Mouse (Mus musculus): ENCODE measurements around the gene Cspg4. TPM values are rescaled to one million over a fixed set of nuclear protein-coding genes. Genes with fewer than 3 reads are reported as not detected.

Gene Cspg4
- total and polyA plus RNA-seq, 2 experiments from 2014 or later, result 17.4 to 93.5 TPM

DNA sequence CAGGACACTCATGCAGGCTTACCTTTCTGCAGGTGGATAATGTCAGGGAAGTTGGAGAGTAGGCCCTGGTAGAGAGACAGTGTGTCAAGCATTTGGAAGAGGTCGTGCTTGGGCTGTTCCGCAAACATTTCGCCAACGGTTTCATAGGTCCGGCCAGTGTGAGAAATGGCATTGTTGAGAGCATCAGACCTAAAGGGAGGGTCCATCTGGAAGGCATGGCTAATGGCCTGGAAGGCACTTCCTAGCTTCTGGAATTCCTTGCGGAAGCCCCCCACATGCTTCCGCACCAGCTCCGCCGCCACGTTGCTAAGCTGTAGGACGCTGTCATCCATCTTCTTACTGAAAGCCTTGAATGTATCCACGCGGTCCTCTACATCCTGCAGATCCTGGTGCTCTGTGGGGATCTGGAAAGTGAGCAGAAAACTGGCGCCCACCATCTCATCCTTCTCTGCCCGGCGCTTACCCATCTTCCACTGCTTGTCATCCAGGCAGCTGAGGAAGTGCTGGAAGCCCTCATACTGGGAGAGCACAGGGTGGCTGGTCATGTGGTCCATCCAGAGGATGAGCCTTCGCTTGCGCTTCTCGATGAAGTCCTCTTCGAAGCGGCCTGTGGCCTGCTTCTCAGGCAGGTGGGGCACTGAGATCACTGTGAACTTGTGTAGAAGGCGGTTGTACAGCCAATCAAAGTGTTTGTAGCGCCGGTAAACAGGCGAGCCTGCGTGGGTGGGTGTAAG, 60.6 kb downstream of the Cspg4 start:
- Histone ChIP-seq H3K9ac (replicated peaks; ENCODE audit: low read depth, low read length) (peak overlapping the region; percentile 53), H3K4me2 (ENCODE audit: low read depth, low read length) (peak overlapping the region; percentile 92), H3K27ac (ENCODE audit: low read depth) (peak overlapping the region; percentile 83), H3K4me1 (ENCODE audit: control insufficient read depth, insufficient read depth) (peaks cover 47% of the 10 kb centered on the region), H3K9me3 (replicated peaks; ENCODE audit: control insufficient read depth, low read length) (no peaks in the 10 kb centered on the region), H3K36me3 (replicated peaks; ENCODE audit: control insufficient read depth, insufficient read depth, low read length) (peaks cover 17% of the 10 kb centered on the region; the same call in 1 of the 2 replicates), H3K27me3 (ENCODE audit: control insufficient read depth, insufficient read depth, low read length) (no peaks in the 10 kb centered on the region), H3K4me3 (ENCODE audit: low read depth, low read length) (peak overlapping the region; percentile 41)
- ATAC-seq (ENCODE audit: insufficient read depth, low read depth) (no peak), DNase-seq (ENCODE audit: low spot score) (no peak)
- WGBS, result 68% methylated on average over 26 of the region's 26 CpGs
- TF ChIP-seq EP300 (IDR thresholded peaks at IDR 0.05; ENCODE audit: low read depth), result no peak
- no peak for TF ChIP-seq CTCF (IDR thresholded peaks at IDR 0.05; ENCODE audit: low read depth)

GRCm38 (mm10) chr9:56926025-56926360, 61.2 kb downstream of the Cspg4 start:
- H3K27ac ChIP-seq (ENCODE audit: low read depth), result 0 out of 2 replicates have a peak overlapping the region, but pooled peaks have one; percentile 83
- 94% methylated on average over 10 of the region's 10 CpGs for WGBS
- ATAC-seq (ENCODE audit: insufficient read depth, low read depth) (no peak), DNase-seq (ENCODE audit: low spot score) (no peak)
- H3K4me1 ChIP-seq (ENCODE audit: control insufficient read depth, insufficient read depth), result peaks cover 47% of the 10 kb centered on the region
- H3K9me3 ChIP-seq (replicated peaks; ENCODE audit: control insufficient read depth, low read length), result no peaks in the 10 kb centered on the region
- no peaks in the 10 kb centered on the region for H3K27me3 ChIP-seq (ENCODE audit: control insufficient read depth, insufficient read depth, low read length)
- peak overlapping the region; percentile 92 for H3K4me2 ChIP-seq (ENCODE audit: low read depth, low read length)
- no peak for TF ChIP-seq CTCF (IDR thresholded peaks at IDR 0.05; ENCODE audit: low read depth)
- no peak for TF ChIP-seq EP300 (IDR thresholded peaks at IDR 0.05; ENCODE audit: low read depth)
- no peak overlapping the region; the same call in 1 of the 2 replicates for H3K9ac ChIP-seq (replicated peaks; ENCODE audit: low read depth, low read length)
- peaks cover 14% of the 10 kb centered on the region; the same call in 1 of the 2 replicates for H3K36me3 ChIP-seq (replicated peaks; ENCODE audit: control insufficient read depth, insufficient read depth, low read length)
- H3K4me3 ChIP-seq (ENCODE audit: low read depth, low read length), result peak overlapping the region; percentile 41; the same call in 1 of the 2 replicates

GRCm38 (mm10) chr9:56926387-56926786, 61.6 kb downstream of the Cspg4 start:
- Histone ChIP-seq H3K27me3 (ENCODE audit: control insufficient read depth, insufficient read depth, low read length) (no peaks in the 10 kb centered on the region), H3K27ac (ENCODE audit: low read depth) (peak overlapping the region; percentile 93; the same call in 1 of the 2 replicates), H3K9me3 (replicated peaks; ENCODE audit: control insufficient read depth, low read length) (no peaks in the 10 kb centered on the region), H3K4me3 (ENCODE audit: low read depth, low read length) (peak overlapping the region; percentile 82), H3K9ac (replicated peaks; ENCODE audit: low read depth, low read length) (0 out of 2 replicates have a peak overlapping the region, but pooled peaks have one; percentile 82), H3K36me3 (replicated peaks; ENCODE audit: control insufficient read depth, insufficient read depth, low read length) (peaks cover 10% of the 10 kb centered on the region; the same call in 1 of the 2 replicates), H3K4me1 (ENCODE audit: control insufficient read depth, insufficient read depth) (peaks cover 47% of the 10 kb centered on the region), H3K4me2 (ENCODE audit: low read depth, low read length) (peak overlapping the region; percentile 92)
- 61% methylated on average over 10 of the region's 10 CpGs for WGBS
- no peak for ATAC-seq (ENCODE audit: insufficient read depth, low read depth)
- DNase-seq (ENCODE audit: low spot score), result no peak
- TF ChIP-seq CTCF (IDR thresholded peaks at IDR 0.05; ENCODE audit: low read depth), result no peak
- TF ChIP-seq EP300 (IDR thresholded peaks at IDR 0.05; ENCODE audit: low read depth), result no peak

DNA sequence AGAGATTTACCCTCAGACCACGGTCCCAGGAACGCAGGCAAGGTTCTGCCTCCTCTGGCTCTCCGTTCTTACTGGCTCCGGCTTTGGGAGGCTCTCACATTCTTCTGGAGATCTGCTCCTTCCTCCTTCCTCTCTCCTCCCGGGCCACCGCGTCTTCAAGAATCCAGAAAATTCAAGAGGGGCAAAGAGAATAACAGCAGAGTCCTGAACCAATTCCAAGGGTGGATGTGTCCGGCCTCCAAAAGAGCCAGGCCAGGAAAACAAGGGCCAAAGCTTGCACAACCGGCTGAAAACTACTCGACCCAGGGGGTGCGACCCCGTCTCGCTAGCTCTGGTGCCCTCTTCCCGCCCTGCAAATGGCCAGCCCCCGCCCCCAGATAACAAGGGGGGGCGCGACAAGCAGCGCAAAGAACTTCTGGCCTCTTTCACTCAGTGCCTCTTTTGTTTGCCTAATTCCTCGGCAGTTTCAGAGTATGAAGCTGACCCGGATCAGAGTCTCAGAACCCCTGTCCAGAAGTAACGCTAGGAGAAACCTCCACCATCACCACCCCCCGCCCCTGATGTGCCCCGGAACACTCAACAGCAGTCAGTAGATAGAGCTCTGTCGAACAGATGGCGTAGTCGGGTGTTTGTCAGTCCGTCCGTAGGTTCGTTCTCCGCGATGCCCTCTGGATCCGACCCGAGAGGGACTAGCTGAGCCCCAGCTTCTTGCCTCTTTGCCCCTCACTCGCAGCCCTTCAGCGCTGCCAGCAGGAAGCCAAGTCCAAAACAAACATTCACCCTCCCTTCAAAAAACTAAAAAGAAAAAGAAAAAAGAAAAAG, 62.6 kb downstream of the Cspg4 start:
- H3K4me2 ChIP-seq (ENCODE audit: low read depth, low read length), result peak overlapping the region; percentile 92
- TF ChIP-seq CTCF (IDR thresholded peaks at IDR 0.05; ENCODE audit: low read depth) (no peak), EP300 (IDR thresholded peaks at IDR 0.05; ENCODE audit: low read depth) (no peak)
- peak overlapping the region; percentile 82 for H3K9ac ChIP-seq (replicated peaks; ENCODE audit: low read depth, low read length)
- ATAC-seq (ENCODE audit: insufficient read depth, low read depth) (no peak), DNase-seq (ENCODE audit: low spot score) (peak; percentile 30)
- peak overlapping the region; percentile 93 for H3K27ac ChIP-seq (ENCODE audit: low read depth)
- no peaks in the 10 kb centered on the region for H3K27me3 ChIP-seq (ENCODE audit: control insufficient read depth, insufficient read depth, low read length)
- no peaks in the 10 kb centered on the region for H3K36me3 ChIP-seq (replicated peaks; ENCODE audit: control insufficient read depth, insufficient read depth, low read length)
- H3K4me1 ChIP-seq (ENCODE audit: control insufficient read depth, insufficient read depth), result peaks cover 44% of the 10 kb centered on the region
- peak overlapping the region; percentile 82 for H3K4me3 ChIP-seq (ENCODE audit: low read depth, low read length)
- H3K9me3 ChIP-seq (replicated peaks; ENCODE audit: control insufficient read depth, low read length), result no peaks in the 10 kb centered on the region
- WGBS, result 2% methylated on average over 35 of the region's 35 CpGs

DNA sequence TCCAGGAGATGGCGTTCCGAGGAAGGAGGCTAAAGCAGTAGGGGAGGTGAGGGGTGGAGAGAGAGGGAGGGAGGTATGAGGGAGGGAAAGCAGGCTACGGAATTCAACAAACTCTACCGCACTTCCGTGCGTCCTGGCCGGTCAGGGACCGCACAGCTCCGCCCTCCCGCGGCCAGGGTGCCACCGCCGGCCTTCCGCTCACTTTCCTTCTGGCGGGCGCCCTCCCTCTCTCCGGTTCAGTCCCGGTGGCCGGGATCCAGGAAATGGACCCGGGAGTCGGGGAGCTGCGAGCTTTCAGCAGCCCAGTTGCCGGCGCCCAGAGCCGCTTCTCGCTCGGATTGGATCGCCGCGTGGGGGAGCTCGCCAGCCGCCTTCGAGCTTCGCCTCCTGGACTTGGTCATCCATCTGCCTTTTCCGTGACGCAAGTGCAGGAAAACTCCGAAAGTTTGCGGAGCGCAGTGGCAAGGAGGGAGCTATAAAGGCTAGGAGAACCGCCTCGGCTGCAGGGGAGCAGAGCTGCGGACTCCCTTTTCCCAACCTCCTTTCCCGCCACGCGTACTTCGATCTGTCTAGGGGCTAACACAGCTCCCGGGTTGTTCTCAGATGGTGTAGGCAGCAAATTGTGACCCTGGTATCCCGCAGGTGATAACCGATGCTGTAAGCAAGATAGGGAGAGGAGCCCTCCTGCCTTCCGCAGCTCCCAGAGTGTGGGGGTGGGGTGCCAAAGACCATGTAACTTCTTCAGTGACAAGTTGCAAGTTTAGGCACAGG, 63.4 kb downstream of the Cspg4 start, which contains the start of gene Snx33:
Gene Snx33, minus strand, starts transcription at position 331 of the 771 bp plus-strand sequence.
- Histone ChIP-seq H3K9me3 (replicated peaks; ENCODE audit: control insufficient read depth, low read length) (no peaks in the 10 kb centered on the region), H3K27me3 (ENCODE audit: control insufficient read depth, insufficient read depth, low read length) (no peaks in the 10 kb centered on the region), H3K4me1 (ENCODE audit: control insufficient read depth, insufficient read depth) (peaks cover 36% of the 10 kb centered on the region), H3K36me3 (replicated peaks; ENCODE audit: control insufficient read depth, insufficient read depth, low read length) (no peaks in the 10 kb centered on the region), H3K4me3 (ENCODE audit: low read depth, low read length) (peak within 1 kb of the TSS; percentile 82), H3K4me2 (ENCODE audit: low read depth, low read length) (peak within 1 kb of the TSS; percentile 92), H3K27ac (ENCODE audit: low read depth) (peak within 1 kb of the TSS; percentile 93), H3K9ac (replicated peaks; ENCODE audit: low read depth, low read length) (peak within 1 kb of the TSS; percentile 82)
- no peak; the same call in 1 of the 2 replicates for TF ChIP-seq EP300 (IDR thresholded peaks at IDR 0.05; ENCODE audit: low read depth)
- TF ChIP-seq CTCF (IDR thresholded peaks at IDR 0.05; ENCODE audit: low read depth), result peak; percentile 68
- DNase-seq (ENCODE audit: low spot score) (peak; percentile 91), ATAC-seq (ENCODE audit: insufficient read depth, low read depth) (peak; percentile 58)
- WGBS, result under 1% methylated on average over 48 of the region's 50 CpGs
